Mouse (Mus musculus): ENCODE measurements at regions not wholly inside any gene's neighbourhood (a gene's known extent, or its start where the extent isn't known, plus 50 kb on each side); places are given as distances from the start of the nearest gene placed in this dataset.

GRCm38 (mm10) chr15:43364496-43364895, 3230.3 kb downstream of the 9330182O14Rik start:
- peak; percentile 19 to 54 for DNase-seq (ENCODE audit: low spot score in 2 of 2)

GRCm38 (mm10) chr15:43373072-43373471, 3238.9 kb downstream of the 9330182O14Rik start:
- no peak for DNase-seq (ENCODE audit: low spot score in 2 of 2)

GRCm38 (mm10) chr15:43382405-43382804, 3248.2 kb downstream of the 9330182O14Rik start:
- no peak for DNase-seq (ENCODE audit: low spot score in 2 of 2)

GRCm38 (mm10) chr15:43399821-43400220, 3265.7 kb downstream of the 9330182O14Rik start:
- no peak for DNase-seq (ENCODE audit: low spot score in 2 of 2)

GRCm38 (mm10) chr15:43403585-43403984, 3269.4 kb downstream of the 9330182O14Rik start:
- DNase-seq (ENCODE audit: low spot score in 2 of 2), result no peak

Measured in frontal cortex, postnatal 36 days (tissue).